Mouse (Mus musculus) lung, postnatal 4 days (tissue): ENCODE results near the gene Gm45234.
A peak's percentile ranks its signal among the peaks of the same experiment; 100 is the strongest.

Source experiments
- DNase-seq, 2 experiments: peaks; one replicate each; pipeline ENCODE4 v3.0.0; 2021

Gm45234 gene

DNA sequence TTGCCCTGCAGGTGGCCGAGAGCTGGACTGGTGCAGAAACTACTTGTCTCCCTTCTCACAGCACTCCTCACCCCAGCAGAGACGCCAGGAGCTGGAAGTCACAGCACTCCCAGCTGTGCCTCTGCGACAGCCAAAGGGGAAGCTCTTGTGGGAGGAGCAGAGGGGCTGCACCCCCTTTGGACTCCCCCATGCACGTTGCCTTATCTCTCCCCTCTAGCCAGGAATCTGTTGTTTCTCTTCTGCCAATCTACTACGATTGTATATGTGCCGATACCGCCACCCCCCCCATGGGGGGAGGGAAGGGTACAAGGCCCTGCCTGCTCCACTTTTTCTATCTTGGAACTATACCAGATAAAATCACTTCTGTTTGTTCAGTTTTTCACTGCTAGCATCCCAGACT, 52.0 kb downstream of the Gm45234 start:
- DNase-seq: no peak

DNA sequence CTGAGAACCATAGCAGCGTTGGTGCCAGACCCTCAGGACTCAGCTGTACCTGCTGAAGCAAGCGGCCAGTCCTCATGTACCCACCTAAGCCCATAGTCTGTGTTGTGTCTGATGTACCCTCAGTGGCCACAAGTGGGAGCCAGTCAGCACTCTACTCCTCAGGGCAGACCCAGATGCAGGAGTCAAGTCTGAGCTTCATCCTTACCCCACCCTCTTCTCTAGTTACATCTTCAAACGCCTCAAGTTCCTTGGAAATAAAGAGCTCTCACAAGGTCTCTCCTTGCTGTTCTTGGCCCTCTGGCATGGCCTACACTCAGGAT, 53.1 kb downstream of the Gm45234 start:
- DNase-seq: peak; percentile 71 to 81

DNA sequence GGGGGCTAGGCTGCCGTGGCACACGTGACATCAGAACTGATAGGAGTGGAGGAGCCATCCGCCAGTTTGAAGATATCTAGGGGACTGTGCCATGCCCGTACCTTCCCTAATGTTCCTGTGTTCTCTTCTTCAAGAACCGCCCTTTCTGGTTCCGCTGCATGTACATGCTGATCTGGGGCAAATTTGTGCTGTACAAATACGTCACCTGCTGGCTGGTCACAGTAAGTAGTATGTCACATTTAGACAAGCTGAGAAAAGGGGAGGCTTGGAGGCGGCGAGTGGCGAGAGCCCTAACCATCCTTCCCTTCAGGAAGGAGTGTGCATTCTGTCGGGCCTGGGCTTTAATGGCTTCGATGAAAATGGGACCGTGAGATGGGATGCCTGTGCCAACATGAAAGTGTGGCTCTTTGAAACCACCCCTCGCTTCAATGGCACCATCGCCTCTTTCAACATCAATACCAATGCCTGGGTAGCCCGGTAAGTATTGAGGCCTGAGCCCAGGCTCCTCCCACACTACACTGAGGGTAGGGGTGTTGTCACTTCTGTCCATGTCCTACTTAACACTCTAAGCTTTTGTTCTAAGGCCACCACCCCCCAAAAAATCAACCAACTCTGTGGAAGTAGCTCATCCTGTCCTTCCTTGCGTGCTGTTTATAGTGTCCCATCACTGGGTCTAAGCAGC, 53.6 kb downstream of the Gm45234 start:
- no peak for DNase-seq

DNA sequence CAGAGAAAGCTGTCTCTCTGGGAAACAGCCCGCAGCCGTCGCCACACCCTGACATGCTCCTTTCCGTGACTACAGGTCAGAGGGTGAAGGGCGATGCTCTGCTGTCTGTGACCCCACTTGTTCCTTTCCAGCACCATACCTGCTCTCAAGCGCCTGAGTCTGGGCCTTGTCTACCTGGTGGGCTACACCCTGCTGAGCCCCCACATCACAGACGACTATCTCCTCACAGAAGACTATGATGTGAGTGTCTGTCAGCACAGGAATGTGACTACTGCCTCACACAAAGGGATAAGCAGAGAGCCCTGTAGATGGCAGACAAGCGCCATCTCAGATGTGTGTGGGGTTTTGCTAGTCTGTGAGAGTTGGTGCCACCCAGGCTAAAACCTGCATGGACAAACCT, 54.5 kb downstream of the Gm45234 start:
- no peak for DNase-seq

DNA sequence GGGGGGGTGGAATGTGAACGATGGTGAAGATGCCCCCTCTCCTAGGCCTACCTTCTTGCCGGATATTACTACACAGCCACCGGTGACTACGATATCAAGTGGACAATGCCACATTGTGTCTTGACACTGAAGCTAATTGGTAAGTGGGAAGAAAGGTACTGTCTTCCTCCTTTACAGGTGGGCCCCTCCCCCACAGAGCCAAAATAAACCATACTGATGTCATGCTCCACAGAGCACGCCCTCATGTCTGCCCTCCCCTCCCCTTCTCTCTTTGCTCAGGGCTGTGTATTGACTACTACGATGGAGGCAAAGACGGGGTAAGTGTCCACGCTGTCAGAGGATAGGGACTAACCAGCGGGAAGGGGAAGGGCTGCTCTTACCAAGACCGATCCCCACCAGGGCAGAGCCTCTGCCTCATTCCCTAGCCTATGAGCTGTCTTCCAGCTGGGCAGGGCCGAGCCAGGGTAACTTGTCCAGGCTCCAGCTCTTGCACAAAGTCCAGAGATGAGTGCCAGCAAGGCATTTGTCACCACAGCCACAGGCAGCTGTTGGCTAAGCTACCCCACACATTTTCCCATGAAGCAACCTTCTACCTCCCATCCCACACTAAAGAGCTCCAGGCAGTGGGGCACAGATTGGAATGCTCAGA, 55.7 kb downstream of the Gm45234 start:
- DNase-seq: peak; percentile 59 to 88

DNA sequence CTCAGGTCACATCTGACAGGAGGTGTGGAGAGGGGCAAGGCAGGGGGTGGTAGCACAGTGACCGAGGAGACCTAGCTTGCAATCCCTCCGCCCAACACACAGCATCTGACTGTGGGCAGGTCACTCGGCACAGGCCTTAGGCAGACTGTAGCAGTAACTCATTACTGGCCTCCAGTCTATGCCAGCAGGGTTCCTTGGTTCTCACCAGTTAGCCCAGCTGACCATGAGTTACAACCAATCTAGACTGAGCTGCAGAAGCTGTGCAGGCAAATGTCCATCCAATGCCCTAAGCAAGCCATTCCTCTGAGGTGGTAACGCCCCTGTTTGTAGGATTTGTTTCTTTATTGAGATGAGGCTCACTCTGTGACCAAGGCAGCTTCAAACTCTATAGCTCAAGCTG, 56.5 kb downstream of the Gm45234 start:
- DNase-seq: no peak

DNA sequence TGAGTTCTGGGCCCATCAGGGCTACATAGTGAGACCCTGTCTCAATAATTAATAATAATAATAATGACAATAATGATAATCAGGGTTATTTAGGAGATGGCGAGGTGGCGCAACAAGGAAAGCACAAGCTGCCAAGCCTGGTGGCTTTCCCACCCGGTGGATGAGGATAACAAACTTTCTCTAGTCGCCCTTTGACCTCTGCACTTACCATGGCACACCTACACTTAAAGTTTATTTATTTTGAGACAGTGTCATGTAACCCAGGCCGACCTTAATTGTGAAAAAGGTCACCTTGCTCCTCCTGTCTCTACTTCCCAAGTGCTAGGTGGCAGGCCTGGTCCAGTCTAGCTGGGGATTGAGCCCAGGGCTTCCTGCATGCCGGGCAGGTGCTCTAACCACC, 57.1 kb downstream of the Gm45234 start:
- DNase-seq: no peak

DNA sequence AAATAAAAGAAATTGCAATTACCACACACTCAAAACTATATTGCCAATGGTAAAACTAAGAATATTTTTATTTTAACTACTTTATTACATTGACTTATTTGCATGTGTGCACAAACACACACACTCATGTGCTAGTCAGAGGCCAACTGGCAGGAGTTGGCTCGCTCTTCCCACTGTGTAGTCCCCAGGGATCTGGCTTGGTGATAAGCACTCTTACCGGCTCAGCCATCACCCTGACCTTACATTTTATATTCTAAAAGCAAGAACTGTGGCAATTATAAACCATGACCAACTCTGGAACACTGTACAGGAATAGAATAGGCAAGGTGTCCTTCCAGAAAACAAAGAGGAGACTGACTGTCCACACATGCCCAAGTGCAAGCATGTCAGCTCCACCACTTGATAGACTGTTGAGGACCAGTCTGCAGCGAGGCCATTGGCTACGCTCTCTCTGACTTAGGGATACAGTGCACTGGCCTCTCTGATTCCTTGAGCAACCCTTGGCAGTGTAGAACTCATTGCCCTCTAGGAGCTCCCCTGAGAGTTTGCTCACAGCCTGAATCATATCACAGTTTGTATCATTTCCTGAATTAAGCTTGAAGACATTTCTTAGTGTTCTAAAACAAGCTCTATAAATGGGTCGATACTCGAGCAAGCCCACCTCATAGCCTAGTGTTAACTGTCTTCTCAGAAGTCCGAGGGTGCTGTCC, 59.2 kb downstream of the Gm45234 start:
- DNase-seq: no peak

DNA sequence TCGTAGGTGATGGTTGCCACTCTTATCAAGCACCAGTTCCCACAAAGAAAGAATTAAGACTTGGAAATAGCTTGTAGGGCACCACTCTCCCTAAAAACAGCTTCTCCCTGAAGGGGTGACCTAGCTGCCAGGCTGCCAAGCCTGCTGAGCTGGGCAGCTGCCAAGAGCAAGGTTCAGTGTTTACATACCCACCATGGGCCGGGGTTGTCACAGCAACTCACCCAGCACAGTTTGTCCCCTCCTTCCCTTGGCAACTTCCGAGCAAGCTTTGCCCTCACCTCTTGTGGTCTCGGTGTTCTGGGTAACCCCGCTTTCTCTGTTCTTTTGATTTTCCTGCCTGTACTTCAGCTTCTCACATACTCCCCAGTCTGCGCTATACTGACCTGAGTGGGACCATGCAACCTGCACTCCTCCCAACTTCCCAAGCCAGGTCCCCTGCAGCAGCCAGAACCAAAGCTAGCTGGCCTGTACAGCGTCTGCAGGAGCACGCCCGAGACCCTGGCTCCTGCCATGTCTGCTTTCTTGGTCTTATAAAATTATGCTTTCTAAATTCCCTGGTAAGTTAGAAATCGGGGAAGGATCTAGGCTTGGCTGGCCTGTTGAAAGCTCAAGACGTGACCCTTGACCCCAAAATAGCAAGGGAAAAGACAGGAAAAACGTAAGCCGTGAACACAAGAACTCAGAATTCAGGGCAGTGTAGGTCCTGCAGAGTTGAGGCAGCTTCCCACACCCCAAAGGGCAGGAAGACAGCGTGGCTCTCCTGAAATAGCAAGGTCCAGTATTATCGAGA, 61.5 kb downstream of the Gm45234 start:
- peak; percentile 82 to 90 for DNase-seq

DNA sequence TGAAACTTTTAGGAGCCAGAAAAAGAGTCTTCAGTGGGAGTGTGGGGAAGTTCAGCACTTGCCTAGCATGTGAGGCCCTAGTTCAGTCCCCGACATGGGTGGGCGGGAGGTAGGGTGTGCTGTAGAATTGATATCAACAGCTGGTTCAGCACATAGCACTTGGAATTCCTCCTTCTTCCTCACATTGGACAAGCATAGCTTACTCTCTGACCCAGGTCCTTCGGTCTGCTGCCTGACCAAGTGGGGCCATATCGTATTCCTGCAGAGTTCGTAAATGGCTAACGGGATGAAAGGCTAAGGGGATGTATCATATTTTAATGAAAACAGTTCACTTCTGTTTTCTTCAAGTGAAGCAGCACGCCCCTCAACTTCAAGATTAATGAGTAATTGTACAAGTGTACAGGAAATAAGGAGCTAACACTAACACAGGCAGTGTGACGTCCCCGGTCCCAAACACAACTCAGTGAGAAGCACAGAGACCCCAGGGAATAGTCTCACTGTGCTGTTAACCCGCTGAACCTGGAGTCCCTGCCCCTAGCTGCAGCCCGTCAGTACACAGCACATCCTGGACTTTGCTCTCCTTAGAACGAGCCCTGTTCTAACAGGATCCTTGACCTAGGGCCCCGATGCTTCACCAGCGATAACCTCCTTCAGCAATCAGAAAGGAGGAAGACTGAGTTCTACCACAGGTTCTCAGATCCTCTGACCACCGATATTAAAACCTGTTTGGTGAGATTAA, 62.4 kb downstream of the Gm45234 start:
- DNase-seq: no peak

DNA sequence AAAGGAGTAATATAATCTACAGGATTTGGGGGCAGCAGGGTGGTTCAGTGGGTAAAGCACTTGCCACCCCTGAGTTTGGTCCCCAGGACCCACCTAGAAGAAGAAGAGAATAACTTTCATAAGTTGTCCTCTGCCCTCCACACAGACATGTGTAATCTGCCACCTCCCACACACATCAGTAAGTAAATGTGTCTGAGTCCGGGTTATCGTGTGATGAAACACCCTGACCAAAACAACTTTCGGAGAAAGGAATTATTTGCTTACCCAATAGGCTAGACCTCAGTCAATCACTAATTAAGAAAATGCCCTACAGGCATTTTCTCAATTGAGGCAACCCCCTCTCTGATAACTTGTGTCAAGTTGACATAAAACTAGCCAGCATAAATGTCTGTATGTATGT, 65.3 kb downstream of the Gm45234 start:
- no peak for DNase-seq
